Mouse (Mus musculus): ENCODE data around the gene Syt9.
"Not testable (repeated sequence)": the region's sequence is repeated elsewhere in the genome, so short reads cannot be mapped to it uniquely, and the experiment has no call there.

Gene Syt9

DNA sequence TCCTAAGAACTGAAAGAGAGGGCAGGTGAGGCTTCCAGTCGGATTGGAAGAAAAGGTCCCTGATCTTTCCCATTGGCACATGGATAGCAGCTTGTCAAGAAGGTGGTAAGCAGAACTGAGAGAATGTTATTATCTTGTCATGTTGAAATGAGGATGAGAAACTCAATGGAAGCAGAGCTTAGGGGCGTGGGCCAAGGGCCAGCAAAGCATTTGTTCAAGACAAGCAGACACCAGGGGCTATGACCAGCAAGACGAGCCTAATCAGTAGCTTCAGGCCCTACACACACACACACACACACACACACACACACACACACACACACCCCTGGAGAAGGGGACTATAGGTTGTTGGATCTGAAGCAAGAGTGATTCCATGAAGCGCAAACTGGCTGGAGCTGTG lies 90.6 kb downstream of the Syt9 start:
- no peak for DNase-seq (ENCODE audit: extremely low spot score)

DNA sequence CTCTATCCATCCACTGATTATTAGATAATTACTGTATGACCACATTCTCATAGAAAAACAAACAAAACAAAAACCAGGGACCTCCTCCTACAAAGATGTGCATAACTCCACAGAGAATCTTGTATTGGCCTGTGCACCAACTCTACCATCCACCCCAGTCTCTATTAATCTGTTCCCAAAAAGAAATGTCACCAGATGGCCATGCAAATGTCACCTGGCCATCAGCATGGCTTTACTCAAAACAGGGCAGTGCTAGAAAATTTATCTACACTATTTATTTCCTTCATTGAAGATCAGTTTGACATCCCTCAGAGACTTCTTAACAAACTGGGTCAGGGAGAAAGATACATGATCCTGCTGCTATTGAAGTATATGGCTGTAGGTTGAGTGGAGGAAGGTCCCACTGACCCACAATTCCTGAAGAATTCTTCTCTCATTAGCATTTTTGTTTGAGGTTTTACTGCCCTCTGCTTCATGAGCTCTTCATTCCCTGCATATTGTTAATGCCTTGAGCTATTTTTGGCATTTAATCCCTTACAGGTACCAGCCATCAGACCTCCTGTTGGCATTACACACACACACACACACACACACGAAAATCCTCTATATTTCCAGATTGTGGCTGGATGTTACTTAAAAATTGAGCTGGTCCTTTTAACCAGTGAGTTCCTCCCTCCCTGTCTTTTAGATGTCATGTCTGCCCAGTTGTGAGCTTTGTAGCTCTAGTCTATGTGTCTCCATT lies 91.3 kb downstream of the Syt9 start:
- no peak for DNase-seq (ENCODE audit: extremely low spot score)

DNA sequence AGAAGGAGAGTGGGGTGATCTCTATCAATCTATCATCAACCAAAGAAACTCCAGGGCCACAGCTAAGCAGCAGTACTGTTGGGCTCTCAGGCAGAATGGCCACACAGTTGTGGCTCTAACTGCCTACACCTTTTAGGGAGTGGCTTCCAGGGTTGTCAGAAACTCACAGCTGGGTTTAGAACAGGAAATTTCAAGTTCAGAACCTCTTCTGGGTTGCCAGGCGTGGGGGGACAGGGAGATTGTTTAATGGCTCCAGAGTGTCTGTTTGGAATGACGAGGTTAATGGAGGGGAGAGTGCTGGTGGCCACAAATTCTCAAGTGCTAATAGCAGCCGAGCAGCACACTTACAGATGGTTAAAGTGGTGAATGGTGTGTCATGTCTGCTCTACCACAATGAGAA lies 92.4 kb downstream of the Syt9 start:
- DNase-seq (ENCODE audit: extremely low spot score), result no peak

DNA sequence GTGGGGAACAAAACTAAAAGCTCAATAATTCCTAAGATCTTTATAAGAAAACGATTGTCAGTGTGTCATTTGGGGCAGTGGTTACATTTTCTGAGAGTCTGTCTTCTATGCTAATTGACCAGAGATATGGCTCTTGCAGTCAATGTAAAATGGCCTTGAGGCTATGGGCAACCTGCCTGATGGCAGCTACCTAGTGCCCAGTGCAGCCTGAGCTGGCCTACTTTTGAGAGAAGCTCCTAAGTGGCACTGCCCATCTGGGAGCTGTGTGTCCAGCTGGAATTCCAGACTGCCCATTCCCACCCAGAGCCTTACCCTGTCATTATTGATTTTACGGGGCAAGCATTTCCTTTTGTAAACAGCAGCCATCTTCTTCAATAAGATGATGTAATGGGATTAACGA lies 94.6 kb downstream of the Syt9 start:
- no peak for DNase-seq (ENCODE audit: extremely low spot score)

DNA sequence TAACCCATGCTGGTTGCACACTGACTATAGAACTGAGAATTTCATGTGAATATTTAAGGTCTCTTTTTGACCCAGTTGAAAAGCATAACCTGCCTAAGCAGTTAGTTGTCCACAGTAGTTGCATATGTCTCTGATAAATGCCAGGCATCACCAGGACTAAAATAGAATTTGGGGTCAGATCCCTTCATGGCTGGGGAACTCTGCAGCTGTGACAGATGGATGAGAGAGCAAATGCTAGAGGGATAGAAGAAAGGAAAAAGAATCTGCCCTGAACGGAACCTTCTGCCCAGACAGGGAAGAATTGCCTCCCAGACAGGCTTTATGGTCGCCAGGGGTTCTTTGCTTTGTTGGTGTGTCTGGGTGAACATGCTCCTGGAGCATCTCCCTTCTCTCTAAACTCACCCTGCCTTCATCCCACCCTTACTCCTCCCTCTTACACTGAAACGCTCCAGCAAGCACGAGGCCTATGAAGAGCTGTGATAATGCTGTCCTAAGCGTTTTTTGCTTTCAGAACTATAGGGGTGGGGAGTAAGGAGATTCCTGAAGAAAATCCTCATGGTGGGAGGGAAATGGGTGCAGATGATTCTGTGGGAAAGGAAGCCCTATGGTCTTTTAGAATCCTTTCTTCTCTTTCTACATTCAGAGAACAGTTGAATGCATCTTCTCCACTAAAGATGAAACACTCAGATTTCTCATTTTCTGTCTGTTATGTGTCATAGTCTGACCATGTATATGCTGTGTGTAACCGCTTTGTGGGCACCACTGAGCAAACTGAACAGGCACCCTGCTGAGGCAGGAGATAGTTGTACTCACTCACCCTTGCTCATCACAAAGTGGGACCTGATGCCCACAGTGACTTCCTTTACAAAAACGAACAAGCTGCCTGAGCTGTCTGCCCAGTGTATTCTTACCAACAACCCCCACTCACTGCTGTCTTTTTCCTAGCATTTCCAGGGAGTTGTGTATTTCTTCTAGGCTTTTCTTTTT lies 108.7 kb downstream of the Syt9 start:
- no peak for DNase-seq (ENCODE audit: extremely low spot score)

DNA sequence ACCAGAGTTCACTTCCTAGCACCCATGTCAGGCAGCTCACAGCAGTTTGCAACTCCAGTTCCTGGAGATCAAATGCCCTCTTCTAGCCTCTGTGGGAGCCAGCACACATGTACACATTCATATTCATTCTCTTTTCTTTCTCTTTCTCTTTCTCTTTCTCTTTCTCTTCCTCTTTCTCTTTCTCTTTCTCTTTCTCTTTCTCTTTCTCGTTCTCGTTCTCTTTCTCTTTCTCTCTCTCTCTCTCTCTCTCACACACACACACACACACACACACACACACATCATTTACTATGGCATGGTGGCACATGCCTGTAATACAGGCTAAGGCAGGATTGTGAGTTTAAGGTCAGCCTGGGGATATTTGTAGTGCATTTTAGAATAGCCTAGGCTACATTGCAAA lies 115.2 kb downstream of the Syt9 start:
- DNase-seq (ENCODE audit: extremely low spot score), result not testable (repeated sequence)

DNA sequence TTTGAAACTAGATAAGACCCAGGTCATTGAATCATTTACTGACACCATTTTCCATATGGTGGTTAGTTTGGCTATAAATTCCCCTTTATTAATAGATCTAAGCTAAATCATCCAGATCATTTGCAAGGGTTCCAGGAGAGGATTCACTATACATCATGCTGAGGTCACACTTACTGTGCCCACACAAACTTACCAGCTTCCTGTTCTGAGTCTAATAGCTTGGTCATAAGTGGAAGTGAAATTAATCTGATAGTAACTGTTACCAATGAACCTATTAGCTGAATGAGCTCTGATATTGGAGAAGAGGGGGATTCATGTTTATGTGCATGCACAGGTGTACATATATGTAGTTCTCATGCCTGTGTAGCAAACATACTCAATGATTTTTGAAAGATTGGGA lies 124.9 kb downstream of the Syt9 start:
- DNase-seq (ENCODE audit: extremely low spot score), result no peak

DNA sequence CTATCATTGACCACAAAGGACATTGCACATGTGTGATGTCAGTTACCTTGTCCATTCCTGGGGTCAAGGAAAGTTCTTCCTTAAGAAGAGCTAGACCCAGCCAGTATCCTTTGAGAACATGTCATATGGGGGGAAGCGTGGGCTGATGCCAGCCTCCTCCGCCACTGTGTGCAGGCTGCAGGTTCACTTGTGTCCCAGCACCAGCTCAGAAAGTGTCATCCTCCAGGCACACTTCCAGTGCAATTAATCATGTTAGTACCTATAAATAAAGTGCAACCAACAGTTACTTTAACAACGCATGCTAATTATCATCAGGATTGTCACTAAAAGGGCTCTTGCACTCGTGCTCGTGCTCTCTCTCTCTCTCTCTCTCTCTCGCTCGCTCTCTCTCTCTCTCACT lies 126.4 kb downstream of the Syt9 start:
- DNase-seq (ENCODE audit: extremely low spot score), result no peak

DNA sequence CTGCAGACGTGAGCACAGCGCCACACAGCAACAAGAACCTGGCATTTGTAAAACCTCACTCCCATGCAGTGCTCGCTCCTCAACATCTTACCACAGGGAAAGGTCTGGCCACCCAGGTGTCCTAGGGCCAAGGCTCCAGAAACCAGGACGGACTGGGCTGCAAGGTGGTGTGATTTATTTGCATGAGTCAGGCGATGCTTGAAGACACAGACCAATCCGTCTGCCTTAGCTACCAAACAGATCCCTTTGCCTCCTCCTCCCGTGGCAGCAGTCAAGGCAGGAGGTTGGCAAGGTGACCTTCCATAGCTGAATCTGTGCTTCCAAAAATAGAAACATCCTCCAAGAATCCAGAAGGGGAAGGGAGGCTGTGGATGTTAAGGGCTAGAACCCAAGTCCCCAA lies 130.1 kb downstream of the Syt9 start:
- no peak for DNase-seq (ENCODE audit: extremely low spot score)

DNA sequence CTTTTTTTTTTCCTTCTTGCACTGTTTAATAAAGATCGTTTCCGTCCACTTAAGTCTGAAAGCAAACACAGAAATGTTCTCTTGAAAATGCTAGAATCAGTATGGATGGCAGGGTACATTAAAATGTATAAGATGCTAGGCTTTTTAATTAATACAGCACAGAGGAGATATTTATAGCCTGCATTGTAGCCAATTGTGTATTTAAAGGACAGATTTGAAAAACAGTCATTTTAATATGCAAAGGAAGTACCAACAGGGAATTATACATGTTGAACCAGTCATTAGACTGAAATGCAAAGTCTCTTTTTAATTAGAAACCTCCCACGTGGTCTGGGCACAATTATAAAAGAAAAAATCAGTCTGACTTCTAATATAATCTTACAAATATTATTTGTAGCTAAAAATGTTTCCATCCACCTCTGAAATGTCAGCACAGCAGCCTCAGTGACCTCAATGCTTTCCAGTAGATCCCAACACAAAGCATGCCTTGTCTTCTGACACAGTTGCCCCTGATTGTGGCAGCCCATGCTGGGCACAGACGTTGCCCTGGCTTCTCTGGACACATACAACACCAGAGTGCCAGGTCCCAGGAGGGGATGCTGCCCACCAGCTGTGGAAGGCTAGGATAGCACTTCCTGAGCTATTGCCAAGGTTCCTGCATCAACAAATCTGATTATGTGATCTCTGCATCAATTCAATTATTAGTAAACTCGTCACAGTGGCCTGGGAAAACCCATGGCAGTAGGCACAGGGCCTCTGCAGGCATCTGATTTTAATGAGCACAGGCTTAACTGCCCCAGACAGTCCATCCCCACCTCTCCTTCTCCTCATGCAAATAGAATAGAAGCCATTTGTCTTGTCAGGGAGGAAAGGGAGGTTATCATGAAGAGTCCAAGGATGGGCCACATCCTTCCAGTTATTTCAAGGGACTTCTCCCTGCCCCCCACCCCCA lies 134.5 kb downstream of the Syt9 start:
- no peak for DNase-seq (ENCODE audit: extremely low spot score)

DNA sequence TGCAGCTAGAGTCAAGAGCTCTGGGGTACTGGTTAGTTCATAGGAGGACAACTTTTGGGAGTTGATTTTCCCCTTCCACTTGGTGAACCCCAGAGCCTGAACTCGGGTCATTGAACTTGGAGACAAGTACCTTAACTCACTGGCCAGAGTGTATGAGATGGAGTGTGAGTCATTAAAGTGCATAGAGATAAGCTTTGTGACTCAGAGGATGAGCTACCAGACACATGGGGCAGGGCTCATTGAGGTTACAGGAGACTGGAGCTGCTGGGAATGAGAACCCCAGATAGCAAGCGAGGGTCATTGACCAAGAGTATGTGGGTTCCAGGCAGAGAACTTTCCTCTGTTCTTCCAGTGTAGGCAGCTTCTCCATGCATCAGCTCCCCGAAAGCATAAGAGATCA lies 137.4 kb downstream of the Syt9 start:
- no peak for DNase-seq (ENCODE audit: extremely low spot score)

DNA sequence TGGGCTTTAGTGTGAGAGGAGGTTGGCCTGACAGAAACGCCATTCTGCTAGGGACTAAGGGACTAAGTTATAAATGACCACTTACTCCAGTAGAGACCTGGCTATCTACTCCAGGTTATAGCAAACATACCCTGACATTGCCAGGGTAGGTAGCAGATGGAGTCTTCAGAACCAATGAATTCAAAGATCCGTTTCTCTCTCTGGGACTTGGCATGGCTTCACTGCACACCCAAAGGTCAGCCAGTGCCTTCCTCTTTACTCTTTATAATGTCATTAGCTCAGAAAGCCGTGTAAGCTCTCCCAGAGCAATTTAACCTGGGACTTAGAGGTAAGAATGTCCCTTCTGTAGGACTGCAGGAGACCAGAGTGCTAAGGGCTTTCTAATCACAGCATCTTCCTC lies 139.2 kb downstream of the Syt9 start:
- DNase-seq (ENCODE audit: extremely low spot score), result no peak

DNA sequence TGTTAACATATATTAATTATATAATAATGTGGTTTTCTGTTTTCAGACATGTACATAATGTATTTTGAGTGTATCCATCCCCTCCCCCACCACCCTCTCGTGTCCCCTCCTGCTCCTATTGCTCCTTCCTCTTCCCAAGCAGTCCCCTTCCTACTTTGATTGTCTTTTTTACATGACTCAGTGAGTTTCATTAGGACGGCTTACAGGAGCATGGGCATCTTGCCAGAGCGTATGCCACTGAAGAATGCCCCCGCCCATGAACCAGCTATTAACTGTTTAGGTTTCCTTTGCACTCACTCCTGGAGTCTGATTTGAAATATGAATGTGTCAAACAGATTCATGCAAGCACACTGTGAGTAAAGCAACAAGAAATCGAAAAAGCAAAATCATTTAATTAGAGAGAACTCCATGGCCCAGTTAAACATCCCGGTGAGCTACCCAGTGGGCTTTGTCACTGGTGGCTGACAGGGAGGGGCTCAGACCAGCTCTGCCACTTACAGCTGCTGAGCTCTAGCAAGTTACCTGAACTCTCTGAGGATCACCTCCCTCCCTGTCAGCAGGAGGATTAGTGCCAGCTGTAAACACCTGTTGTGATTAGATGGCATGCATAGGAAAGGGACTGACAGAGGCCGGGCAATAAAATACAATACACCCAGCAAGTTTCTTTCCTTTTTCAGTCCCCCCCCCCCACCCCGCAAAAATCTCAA lies 146.3 kb downstream of the Syt9 start:
- DNase-seq (ENCODE audit: extremely low spot score), result no peak

DNA sequence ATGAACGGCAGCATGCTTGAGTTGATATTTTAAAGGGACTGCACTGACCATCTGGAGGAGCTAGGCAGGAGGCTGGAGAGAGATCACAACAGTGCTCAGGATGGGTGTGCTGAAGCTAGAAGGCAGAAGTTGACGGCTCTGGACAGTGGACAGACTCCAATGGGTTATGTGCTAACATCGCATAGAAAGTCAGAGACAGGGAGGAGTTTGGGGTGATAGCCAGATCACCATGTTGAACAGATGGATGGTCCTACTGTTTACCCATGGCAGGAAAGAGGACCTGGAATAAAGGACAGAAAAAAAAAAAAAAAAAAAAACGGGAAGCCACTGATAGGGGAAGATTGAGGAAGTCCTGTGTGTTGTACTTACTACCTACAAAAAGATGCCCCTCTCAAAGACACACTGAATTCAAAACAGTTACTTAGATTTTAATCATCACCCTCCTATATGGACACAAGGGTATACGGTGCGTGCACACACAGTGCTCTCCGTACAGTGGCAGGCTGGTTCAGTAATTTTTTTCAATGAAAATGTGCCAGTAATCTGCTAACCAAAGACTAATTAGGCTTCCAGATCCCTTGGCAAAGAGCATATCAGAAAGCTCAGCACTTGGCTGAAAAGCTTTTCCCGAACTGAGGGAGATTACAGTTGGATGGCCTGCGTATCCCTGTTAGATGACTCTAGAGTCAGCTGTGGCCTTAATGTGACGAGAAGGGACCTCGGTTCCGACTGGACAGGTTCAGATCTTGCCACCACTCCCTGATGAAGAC lies 148.9 kb downstream of the Syt9 start:
- DNase-seq (ENCODE audit: extremely low spot score), result no peak

DNA sequence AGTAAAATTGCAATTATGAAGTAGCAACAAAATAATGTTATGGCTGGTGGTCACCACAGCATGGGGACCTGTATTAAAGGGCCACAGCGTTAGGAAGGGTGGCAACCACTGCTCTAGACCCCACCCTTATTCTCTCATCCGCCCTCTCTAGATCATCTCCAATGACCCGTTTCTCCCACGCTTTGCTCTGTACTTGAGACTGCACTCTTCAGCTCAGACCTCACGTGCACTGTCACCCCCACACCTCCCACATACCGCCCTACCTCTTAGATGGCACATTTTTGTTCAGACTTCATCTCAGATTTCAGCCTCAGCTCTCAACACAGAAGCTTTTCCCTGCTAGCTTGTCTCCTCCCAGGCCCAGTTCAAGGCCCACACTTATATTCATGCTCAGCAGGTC lies 150.9 kb downstream of the Syt9 start:
- no peak for DNase-seq (ENCODE audit: extremely low spot score)

DNA sequence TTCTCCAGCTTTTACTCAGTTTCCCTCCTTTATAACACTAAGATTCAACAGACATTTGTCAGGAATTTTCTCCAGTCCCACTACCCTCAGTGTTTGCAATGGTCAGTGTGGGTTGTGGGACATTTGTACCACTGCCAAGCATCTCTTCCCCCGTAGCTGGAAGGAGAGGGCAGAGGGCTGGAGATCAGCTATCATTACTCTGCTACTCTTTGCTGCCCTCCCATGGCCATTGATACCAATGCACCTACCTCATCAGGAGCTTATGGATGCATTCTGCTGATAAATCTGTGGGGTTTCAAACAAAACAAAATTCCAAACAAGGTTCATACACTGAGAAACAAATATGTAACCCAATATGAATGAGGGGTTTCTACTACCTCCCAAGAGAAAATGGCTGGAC lies 155.8 kb downstream of the Syt9 start:
- peak; percentile 22 for DNase-seq (ENCODE audit: extremely low spot score)

DNA sequence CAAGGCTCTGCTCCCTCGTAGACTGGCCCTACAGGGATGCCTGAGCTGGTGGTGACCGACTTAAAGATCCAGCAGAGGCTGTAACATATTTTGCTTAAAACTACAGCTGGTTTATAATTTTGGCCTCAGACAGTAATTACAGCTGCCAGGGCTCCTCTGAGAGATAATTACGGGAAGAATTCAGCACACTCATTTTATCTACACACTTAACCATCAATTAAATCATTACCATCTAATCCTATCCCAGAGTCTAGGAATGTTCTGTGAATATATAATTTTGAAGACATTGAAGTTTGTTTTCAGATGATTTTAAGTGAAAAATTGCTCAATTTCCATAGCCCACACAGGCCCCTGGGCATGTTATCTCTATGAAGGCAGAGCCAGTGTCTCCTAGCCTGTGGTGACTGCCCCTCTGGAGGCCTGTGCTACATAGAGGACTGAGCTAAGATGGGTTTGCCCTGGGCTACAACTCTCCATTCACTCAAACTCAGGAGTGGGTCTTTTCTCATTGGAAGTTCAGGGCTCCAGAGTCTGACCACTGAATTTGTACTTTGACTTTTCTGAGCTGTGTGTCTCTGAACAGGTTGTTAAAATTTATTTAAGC lies 157.7 kb downstream of the Syt9 start:
- DNase-seq (ENCODE audit: extremely low spot score), result no peak

DNA sequence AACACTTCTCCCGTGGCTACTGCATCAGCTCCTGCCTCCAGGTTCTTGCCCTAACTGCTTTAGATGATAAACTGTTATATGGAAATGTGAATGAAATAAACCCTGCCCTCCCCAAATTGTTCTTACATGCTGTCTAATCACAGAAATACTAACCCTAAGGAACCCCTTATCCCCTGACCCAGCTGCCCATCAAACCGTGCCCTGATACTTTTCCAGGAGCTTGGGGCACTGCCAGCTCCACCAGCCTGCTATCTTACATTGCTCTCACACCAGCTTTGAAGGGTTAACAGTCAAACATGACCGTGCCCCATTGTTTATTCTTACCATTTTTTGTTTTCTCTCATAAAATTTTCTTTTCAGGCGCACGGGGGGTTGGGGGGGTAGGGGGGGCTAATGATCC lies 158.8 kb downstream of the Syt9 start:
- no peak for DNase-seq (ENCODE audit: extremely low spot score)

DNA sequence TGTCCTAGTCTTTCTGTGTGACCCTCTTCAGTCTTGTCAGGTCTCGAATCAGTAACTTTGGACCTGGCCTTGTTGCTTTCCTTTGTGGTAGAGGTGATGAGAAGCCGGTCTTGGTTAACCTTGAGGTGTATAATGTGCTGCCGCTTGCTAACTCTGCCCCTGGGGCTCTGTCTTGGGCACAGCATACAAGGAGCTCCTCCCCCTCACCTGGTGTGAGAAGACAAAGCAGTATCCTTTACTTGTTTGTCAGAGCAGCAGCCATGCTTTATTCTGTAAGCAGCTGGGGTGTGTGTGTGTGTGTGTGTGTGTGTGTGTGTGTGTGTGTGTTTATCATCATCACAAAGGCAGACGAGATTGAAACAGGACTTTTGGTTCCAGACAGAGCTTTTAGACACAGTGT lies 164.8 kb downstream of the Syt9 start:
- DNase-seq (ENCODE audit: extremely low spot score), result no peak

DNA sequence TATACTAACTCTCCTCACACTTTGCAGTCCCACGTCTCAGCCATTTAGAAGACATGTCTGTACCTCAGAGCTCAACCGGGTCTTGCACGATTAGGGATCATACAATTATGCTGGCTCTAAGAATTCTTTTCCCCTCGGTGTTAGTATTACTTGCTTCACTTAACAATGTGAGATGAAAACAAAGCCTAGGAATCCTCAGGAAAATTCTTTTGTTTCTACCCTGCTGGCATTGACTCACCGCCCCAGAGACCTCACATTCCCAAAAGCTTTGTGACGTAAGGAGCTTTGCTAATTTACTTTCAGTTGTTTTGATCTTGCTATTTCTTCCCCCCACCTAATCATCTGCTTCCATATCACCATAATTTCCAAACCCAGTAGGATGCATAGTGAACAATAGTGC lies 166.0 kb downstream of the Syt9 start:
- DNase-seq (ENCODE audit: extremely low spot score), result no peak

Data from embryo, embryonic 9.5 days (tissue).